Mouse (Mus musculus): ENCODE measurements around the gene Ubxn11.

GRCm38 (mm10) chr4:134123680-134124551 is 21.5 kb downstream of the Ubxn11 start:
- peak; percentile 93 for TF ChIP-seq CTCF (IDR thresholded peaks at IDR 0.05; ENCODE audit: low read depth)
- no peak for TF ChIP-seq EP300 (optimal IDR thresholded peaks at IDR 0.05)
